Mouse (Mus musculus): Measurements from ENCODE around the gene Xbp1. TPM values are rescaled to one million over a fixed set of nuclear protein-coding genes. Genes with fewer than 3 reads are reported as not detected.
"Not testable (repeated sequence)": the region's sequence is repeated elsewhere in the genome, so short reads cannot be mapped to it uniquely, and the experiment has no call there.

The Xbp1 gene
- polyA plus RNA-seq, 1 experiment from 2014 or later: 116 TPM

GRCm38 (mm10) chr11:5510686-5511085 lies 9.8 kb upstream of the Xbp1 start:
- not testable (repeated sequence) for H3K27ac ChIP-seq (ENCODE audit: low read length); H3K36me3 ChIP-seq (ENCODE audit: control insufficient read depth, insufficient read depth); H3K4me3 ChIP-seq (ENCODE audit: low read depth, low read length); H3K9ac ChIP-seq (ENCODE audit: low read depth, low read length); H3K9me3 ChIP-seq (replicated peaks; ENCODE audit: control insufficient read depth, low read length); ATAC-seq (ENCODE audit: low read depth); H3K4me2 ChIP-seq (ENCODE audit: low read depth, low read length); H3K27me3 ChIP-seq (ENCODE audit: control insufficient read depth, insufficient read depth, low read depth, low read length)
- H3K4me1 ChIP-seq (ENCODE audit: control insufficient read depth, low read depth, low read length): peaks cover 22% of the 10 kb centered on the region
- 100% methylated on average over 1 of the region's 2 CpGs for WGBS (ENCODE audit: insufficient replicate concordance)

DNA sequence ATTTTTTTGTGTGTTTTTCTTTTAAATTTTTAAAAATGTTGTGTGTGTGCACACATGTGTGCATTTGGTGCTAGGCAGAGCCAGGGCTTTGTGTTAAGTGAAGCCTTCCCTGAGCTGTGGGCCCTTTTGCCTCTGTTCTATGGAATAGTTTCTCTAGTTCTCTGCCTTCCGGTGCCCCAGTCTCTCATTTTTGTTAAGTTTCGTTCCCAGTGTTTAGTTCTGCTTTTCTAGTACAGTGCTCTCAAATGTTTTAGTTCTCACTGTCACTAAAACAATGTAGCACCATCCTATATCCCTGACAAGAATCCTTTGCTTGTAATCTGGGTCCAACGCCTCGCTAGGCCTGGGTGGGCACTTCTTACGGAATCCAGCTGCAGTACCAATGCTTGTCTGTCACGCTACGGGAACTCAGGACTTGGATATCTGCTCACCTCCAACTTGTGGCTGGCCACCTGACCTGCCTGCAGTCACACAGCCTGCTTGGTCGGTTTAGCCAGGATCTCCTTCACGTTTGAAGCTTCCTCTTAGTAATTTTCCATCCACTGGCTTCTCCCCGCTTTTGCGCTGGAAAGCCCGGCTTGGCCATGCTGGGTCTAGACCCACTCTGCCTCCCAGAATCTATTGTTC lies 8.2 kb upstream of the Xbp1 start:
- no peak overlapping the region for H3K4me3 ChIP-seq (ENCODE audit: low read depth, low read length)
- no peaks in the 10 kb centered on the region for H3K9me3 ChIP-seq (replicated peaks; ENCODE audit: control insufficient read depth, low read length)
- H3K4me2 ChIP-seq (ENCODE audit: low read depth, low read length): no peak overlapping the region
- no peak for ATAC-seq (ENCODE audit: low read depth)
- H3K4me1 ChIP-seq (ENCODE audit: control insufficient read depth, low read depth, low read length): peaks cover 15% of the 10 kb centered on the region
- 53% methylated on average over 12 of the region's 12 CpGs for WGBS (ENCODE audit: insufficient replicate concordance)
- H3K9ac ChIP-seq (ENCODE audit: low read depth, low read length): no peak overlapping the region
- no peaks in the 10 kb centered on the region for H3K27me3 ChIP-seq (ENCODE audit: control insufficient read depth, insufficient read depth, low read depth, low read length)
- peak overlapping the region; percentile 45 for H3K27ac ChIP-seq (ENCODE audit: low read length)
- H3K36me3 ChIP-seq (ENCODE audit: control insufficient read depth, insufficient read depth): no peaks in the 10 kb centered on the region

DNA sequence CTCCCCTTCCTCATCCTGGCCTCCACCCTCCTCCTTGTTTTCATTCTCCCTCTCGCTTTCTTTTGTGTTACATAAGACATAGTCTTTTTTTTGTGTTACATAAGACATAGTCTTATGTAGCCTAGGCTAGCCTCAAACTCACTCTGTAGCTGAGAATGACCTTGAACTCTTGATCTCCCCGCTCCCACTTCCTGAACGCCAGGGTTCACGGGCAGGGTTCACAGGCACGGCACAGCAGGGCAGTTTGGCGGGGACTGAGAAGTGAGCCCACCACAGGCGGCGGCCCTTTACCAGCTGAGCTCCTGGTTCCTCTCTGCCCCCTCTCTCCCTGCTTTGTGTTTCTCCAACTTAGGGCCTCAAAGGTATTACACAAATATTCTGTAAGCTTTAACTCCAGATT lies 7.5 kb upstream of the Xbp1 start:
- Histone ChIP-seq H3K27me3 (ENCODE audit: control insufficient read depth, insufficient read depth, low read depth, low read length) (no peaks in the 10 kb centered on the region), H3K36me3 (ENCODE audit: control insufficient read depth, insufficient read depth) (no peaks in the 10 kb centered on the region), H3K4me3 (ENCODE audit: low read depth, low read length) (no peak overlapping the region), H3K4me2 (ENCODE audit: low read depth, low read length) (no peak overlapping the region), H3K9me3 (replicated peaks; ENCODE audit: control insufficient read depth, low read length) (no peaks in the 10 kb centered on the region), H3K4me1 (ENCODE audit: control insufficient read depth, low read depth, low read length) (peaks cover 15% of the 10 kb centered on the region), H3K9ac (ENCODE audit: low read depth, low read length) (no peak overlapping the region), H3K27ac (ENCODE audit: low read length) (no peak overlapping the region; the same call in 1 of the 2 replicates)
- no peak for ATAC-seq (ENCODE audit: low read depth)
- WGBS (ENCODE audit: insufficient replicate concordance): 75% methylated on average over 8 of the region's 8 CpGs

- 70% methylated on average over 4 of the region's 4 CpGs for WGBS (ENCODE audit: insufficient replicate concordance)
- H3K4me2 ChIP-seq (ENCODE audit: low read depth, low read length): no peak overlapping the region
- no peak for ATAC-seq (ENCODE audit: low read depth)
- no peak overlapping the region for H3K9ac ChIP-seq (ENCODE audit: low read depth, low read length)
- peaks cover 15% of the 10 kb centered on the region for H3K4me1 ChIP-seq (ENCODE audit: control insufficient read depth, low read depth, low read length)
- no peaks in the 10 kb centered on the region for H3K9me3 ChIP-seq (replicated peaks; ENCODE audit: control insufficient read depth, low read length)
- H3K36me3 ChIP-seq (ENCODE audit: control insufficient read depth, insufficient read depth): no peaks in the 10 kb centered on the region
- no peaks in the 10 kb centered on the region for H3K27me3 ChIP-seq (ENCODE audit: control insufficient read depth, insufficient read depth, low read depth, low read length)
- no peak overlapping the region for H3K27ac ChIP-seq (ENCODE audit: low read length)
- no peak overlapping the region for H3K4me3 ChIP-seq (ENCODE audit: low read depth, low read length)
Measured at GRCm38 (mm10) chr11:5514091-5514490, 6.4 kb upstream of the Xbp1 start.

DNA sequence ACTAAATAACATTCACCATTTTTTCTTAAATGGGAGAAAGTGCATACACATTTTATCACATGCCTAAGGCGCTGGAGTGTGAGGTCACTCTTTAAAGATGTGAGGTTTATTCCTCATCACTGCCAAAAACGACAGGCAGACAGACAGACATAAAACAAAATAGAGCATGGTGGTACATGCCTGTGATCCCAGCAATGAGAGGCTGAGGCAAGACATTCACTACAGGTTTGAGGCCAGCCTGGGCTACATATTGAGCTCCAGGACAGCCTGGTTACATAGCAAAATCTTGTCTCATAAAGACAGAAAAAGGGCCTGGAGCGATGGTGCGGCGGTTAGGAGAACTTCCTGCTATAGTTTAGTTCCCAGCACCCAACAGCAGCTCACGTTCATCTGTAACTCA lies 5.3 kb upstream of the Xbp1 start:
- no peak overlapping the region for H3K9ac ChIP-seq (ENCODE audit: low read depth, low read length)
- WGBS (ENCODE audit: insufficient replicate concordance): 67% methylated on average over 6 of the region's 6 CpGs
- H3K27me3 ChIP-seq (ENCODE audit: control insufficient read depth, insufficient read depth, low read depth, low read length): no peaks in the 10 kb centered on the region
- H3K4me2 ChIP-seq (ENCODE audit: low read depth, low read length): no peak overlapping the region
- ATAC-seq (ENCODE audit: low read depth): no peak
- peaks cover 11% of the 10 kb centered on the region for H3K4me1 ChIP-seq (ENCODE audit: control insufficient read depth, low read depth, low read length)
- no peaks in the 10 kb centered on the region for H3K36me3 ChIP-seq (ENCODE audit: control insufficient read depth, insufficient read depth)
- no peaks in the 10 kb centered on the region for H3K9me3 ChIP-seq (replicated peaks; ENCODE audit: control insufficient read depth, low read length)
- no peak overlapping the region for H3K27ac ChIP-seq (ENCODE audit: low read length)
- no peak overlapping the region for H3K4me3 ChIP-seq (ENCODE audit: low read depth, low read length)

GRCm38 (mm10) chr11:5515655-5516054 lies 4.8 kb upstream of the Xbp1 start:
- WGBS (ENCODE audit: insufficient replicate concordance): 65% methylated on average over 6 of the region's 6 CpGs

DNA sequence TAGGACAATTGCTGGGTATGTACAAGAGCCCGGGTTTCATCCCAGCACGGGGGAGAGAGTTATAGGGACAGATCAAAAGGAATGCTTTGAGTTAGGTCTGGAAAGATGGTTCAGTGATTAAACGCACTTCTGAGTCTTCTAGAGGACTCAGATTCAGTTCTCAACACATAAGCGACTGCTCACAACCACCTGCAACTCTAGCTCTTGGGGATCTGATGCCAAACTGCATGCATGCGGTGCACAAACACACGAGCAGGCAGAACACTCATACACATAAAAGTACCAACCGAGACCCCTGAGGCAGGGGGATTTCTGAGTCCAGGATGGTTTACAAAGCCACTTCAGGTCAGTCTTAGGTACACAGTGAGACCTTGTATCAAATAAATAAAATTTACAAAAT lies 4.3 kb upstream of the Xbp1 start:
- no peaks in the 10 kb centered on the region for H3K36me3 ChIP-seq (ENCODE audit: control insufficient read depth, insufficient read depth)
- H3K27me3 ChIP-seq (ENCODE audit: control insufficient read depth, insufficient read depth, low read depth, low read length): no peaks in the 10 kb centered on the region
- H3K4me2 ChIP-seq (ENCODE audit: low read depth, low read length): no peak overlapping the region
- WGBS (ENCODE audit: insufficient replicate concordance): 69% methylated on average over 7 of the region's 7 CpGs
- ATAC-seq (ENCODE audit: low read depth): no peak
- H3K4me3 ChIP-seq (ENCODE audit: low read depth, low read length): no peak overlapping the region
- H3K9ac ChIP-seq (ENCODE audit: low read depth, low read length): no peak overlapping the region
- no peak overlapping the region for H3K27ac ChIP-seq (ENCODE audit: low read length)
- peaks cover 6% of the 10 kb centered on the region; the same call in 1 of the 2 replicates for H3K4me1 ChIP-seq (ENCODE audit: control insufficient read depth, low read depth, low read length)
- no peaks in the 10 kb centered on the region for H3K9me3 ChIP-seq (replicated peaks; ENCODE audit: control insufficient read depth, low read length)

More at GRCm38 (mm10) chr11:5515655-5516054, 4.8 kb upstream of the Xbp1 start:
- ATAC-seq (ENCODE audit: low read depth): no peak
- H3K9me3 ChIP-seq (replicated peaks; ENCODE audit: control insufficient read depth, low read length): no peaks in the 10 kb centered on the region
- H3K9ac ChIP-seq (ENCODE audit: low read depth, low read length): no peak overlapping the region
- H3K36me3 ChIP-seq (ENCODE audit: control insufficient read depth, insufficient read depth): no peaks in the 10 kb centered on the region
- H3K27me3 ChIP-seq (ENCODE audit: control insufficient read depth, insufficient read depth, low read depth, low read length): no peaks in the 10 kb centered on the region
- H3K4me2 ChIP-seq (ENCODE audit: low read depth, low read length): no peak overlapping the region
- H3K27ac ChIP-seq (ENCODE audit: low read length): no peak overlapping the region
- peaks cover 9% of the 10 kb centered on the region for H3K4me1 ChIP-seq (ENCODE audit: control insufficient read depth, low read depth, low read length)
- no peak overlapping the region for H3K4me3 ChIP-seq (ENCODE audit: low read depth, low read length)

DNA sequence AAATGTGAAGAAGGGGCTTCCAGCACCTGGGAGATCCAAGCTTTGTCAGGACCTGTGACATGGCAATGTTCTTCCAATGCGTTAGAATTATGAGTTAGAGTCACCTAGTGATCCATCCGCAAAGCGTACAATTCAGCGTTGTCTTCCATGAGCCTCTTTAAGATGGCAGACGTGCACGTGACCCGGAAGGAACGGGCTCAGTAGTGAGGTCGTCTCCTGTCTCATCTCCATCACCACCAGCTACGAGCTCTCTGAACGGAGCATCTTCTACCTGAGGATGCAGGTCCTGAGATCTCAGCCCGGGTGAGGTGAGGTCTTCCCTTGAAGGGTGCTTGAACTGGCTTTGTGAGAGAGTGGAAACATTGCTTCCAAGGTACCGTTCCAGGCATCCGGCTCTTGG lies 3.8 kb upstream of the Xbp1 start:
- Histone ChIP-seq H3K36me3 (ENCODE audit: control insufficient read depth, insufficient read depth) (no peaks in the 10 kb centered on the region), H3K9ac (ENCODE audit: low read depth, low read length) (no peak overlapping the region), H3K27ac (ENCODE audit: low read length) (no peak overlapping the region), H3K4me1 (ENCODE audit: control insufficient read depth, low read depth, low read length) (peaks cover 5% of the 10 kb centered on the region; the same call in 1 of the 2 replicates), H3K4me3 (ENCODE audit: low read depth, low read length) (no peak overlapping the region), H3K4me2 (ENCODE audit: low read depth, low read length) (no peak overlapping the region), H3K9me3 (replicated peaks; ENCODE audit: control insufficient read depth, low read length) (no peaks in the 10 kb centered on the region), H3K27me3 (ENCODE audit: control insufficient read depth, insufficient read depth, low read depth, low read length) (no peaks in the 10 kb centered on the region)
- ATAC-seq (ENCODE audit: low read depth): no peak
- 81% methylated on average over 14 of the region's 14 CpGs for WGBS (ENCODE audit: insufficient replicate concordance)

- Histone ChIP-seq H3K9ac (ENCODE audit: low read depth, low read length) (no peak overlapping the region), H3K4me1 (ENCODE audit: control insufficient read depth, low read depth, low read length) (peaks cover 7% of the 10 kb centered on the region; the same call in 1 of the 2 replicates), H3K27me3 (ENCODE audit: control insufficient read depth, insufficient read depth, low read depth, low read length) (no peaks in the 10 kb centered on the region), H3K36me3 (ENCODE audit: control insufficient read depth, insufficient read depth) (no peaks in the 10 kb centered on the region), H3K4me2 (ENCODE audit: low read depth, low read length) (no peak overlapping the region), H3K27ac (ENCODE audit: low read length) (no peak overlapping the region), H3K4me3 (ENCODE audit: low read depth, low read length) (no peak overlapping the region), H3K9me3 (replicated peaks; ENCODE audit: control insufficient read depth, low read length) (no peaks in the 10 kb centered on the region)
- WGBS (ENCODE audit: insufficient replicate concordance): 58% methylated on average over 6 of the region's 6 CpGs
- no peak for ATAC-seq (ENCODE audit: low read depth)
Measured at GRCm38 (mm10) chr11:5517346-5517745, 3.1 kb upstream of the Xbp1 start.

Data from liver, embryonic 16.5 days (tissue).